Mouse (Mus musculus): Measurements from ENCODE around the gene Coq5. TPM values are rescaled to one million over a fixed set of nuclear protein-coding genes. Genes with fewer than 3 reads are reported as not detected.
"Not testable (repeated sequence)": the region's sequence is repeated elsewhere in the genome, so short reads cannot be mapped to it uniquely, and the experiment has no call there.

Gene Coq5
- total and polyA plus RNA-seq, 3 experiments, result 41.9 to 46.7 (median 43.9) TPM

GRCm38 (mm10) chr5:115301615-115302014 lies 22.1 kb downstream of the Coq5 start:
- dilution Hi-C loops (cut with MboI; ENCODE audit: extremely low pct_ligation_motif_present, extremely low pct_unique_long_range_greater_than_20kb, low sequenced_read_pairs), result no loop called here
- no peak overlapping the region for H3K27ac ChIP-seq (ENCODE audit: insufficient read depth, low read depth)
- H3K9ac ChIP-seq (ENCODE audit: insufficient read depth, low read depth), result peak overlapping the region; percentile 66; the same call in 1 of the 2 replicates
- no peak for DNase-seq (ENCODE audit: extremely low read depth)
- H3K9me3 ChIP-seq (replicated peaks; ENCODE audit: low read length), result peaks cover 3% of the 10 kb centered on the region
- peak overlapping the region; percentile 73 for H3K4me2 ChIP-seq (ENCODE audit: insufficient read depth, low read depth, poor library complexity, severe bottlenecking)
- TF ChIP-seq MEF2A (IDR thresholded peaks at IDR 0.05; ENCODE audit: borderline replicate concordance, low read depth, low read length) (no peak), CTCF (conservative IDR thresholded peaks at IDR 0.05 in 1 of 2, IDR thresholded peaks at IDR 0.05 in 1 of 2; ENCODE audit: low read depth in 2 of 2, low read length in 2 of 2) (no peak), JUN (IDR thresholded peaks at IDR 0.05; ENCODE audit: insufficient read depth, low read depth, low read length) (no peak), POLR2A (IDR thresholded peaks at IDR 0.05; ENCODE audit: low read depth, low read length) (no peak), CHD2 (IDR thresholded peaks at IDR 0.05; ENCODE audit: low read length) (no peak), NRF1 (IDR thresholded peaks at IDR 0.05; ENCODE audit: low read depth, low read length) (no peak), USF1 (IDR thresholded peaks at IDR 0.05; ENCODE audit: low read depth, low read length) (no peak), MAX (IDR thresholded peaks at IDR 0.05; ENCODE audit: low read length) (no peak), NELFE (IDR thresholded peaks at IDR 0.05; ENCODE audit: low read depth, low read length) (no peak), MAZ (IDR thresholded peaks at IDR 0.05; ENCODE audit: low read depth, low read length) (no peak), MYC (IDR thresholded peaks at IDR 0.05; ENCODE audit: low read depth, low read length) (no peak), ZC3H11A (IDR thresholded peaks at IDR 0.05; ENCODE audit: low read depth, low read length) (no peak), TCF12 (IDR thresholded peaks at IDR 0.05; ENCODE audit: low read depth, low read length) (no peak), SMC3 (IDR thresholded peaks at IDR 0.05; ENCODE audit: low read depth, low read length) (no peak), ELF1 (IDR thresholded peaks at IDR 0.05; ENCODE audit: low read depth, low read length) (no peak), USF2 (conservative IDR thresholded peaks at IDR 0.05; ENCODE audit: low read depth, low read length) (no peak), E2F4 (IDR thresholded peaks at IDR 0.05; ENCODE audit: insufficient replicate concordance, low read depth, low read length) (no peak)
- H3K36me3 ChIP-seq (replicated peaks in 1 of 2; ENCODE audit: control insufficient read depth in 1 of 2, insufficient read depth in 1 of 2, low read length in 1 of 2), result peaks cover 15 to 30% of the 10 kb centered on the region in 2 experiments
- peaks cover 18% of the 10 kb centered on the region for H3K79me2 ChIP-seq (replicated peaks; ENCODE audit: control insufficient read depth, extremely low read depth, insufficient read depth, poor library complexity, severe bottlenecking)
- peak overlapping the region; percentile 50 to 86 (median 73) for H3K4me3 ChIP-seq (replicated peaks in 1 of 3; ENCODE audit: low read depth in 2 of 3, low read length in 2 of 3, poor library complexity in 1 of 3)
- in situ Hi-C loops (cut with MboI; ENCODE audit: low pct_ligation_motif_present, low pct_unique_long_range_greater_than_20kb, low sequenced_read_pairs), result loop anchor here (5.0 kb wide), 1 partner anchor 41 kb away; the partner anchor contains the start of genes Gatc and Triap1
- H3K27me3 ChIP-seq (replicated peaks), result no peaks in the 10 kb centered on the region
- H3K4me1 ChIP-seq (ENCODE audit: control insufficient read depth in 1 of 2, insufficient read depth in 2 of 2), result peaks cover 0 to 22% of the 10 kb centered on the region in 2 experiments; a peak in 3 of 4 replicates

GRCm38 (mm10) chr5:115302190-115302589 lies 22.7 kb downstream of the Coq5 start:
- H3K4me2 ChIP-seq (ENCODE audit: insufficient read depth, low read depth, poor library complexity, severe bottlenecking); H3K4me3 ChIP-seq (replicated peaks in 1 of 3; ENCODE audit: low read depth in 2 of 3, low read length in 2 of 3, poor library complexity in 1 of 3); H3K27ac ChIP-seq (ENCODE audit: insufficient read depth, low read depth); DNase-seq (ENCODE audit: extremely low read depth); H3K27me3 ChIP-seq (replicated peaks); dilution Hi-C loops (cut with MboI; ENCODE audit: extremely low pct_ligation_motif_present, extremely low pct_unique_long_range_greater_than_20kb, low sequenced_read_pairs); H3K9ac ChIP-seq (ENCODE audit: insufficient read depth, low read depth); H3K9me3 ChIP-seq (replicated peaks; ENCODE audit: low read length): not testable (repeated sequence)
- Histone ChIP-seq H3K36me3 (replicated peaks in 1 of 2; ENCODE audit: control insufficient read depth in 1 of 2, insufficient read depth in 1 of 2, low read length in 1 of 2) (peaks cover 12 to 25% of the 10 kb centered on the region in 2 experiments), H3K79me2 (replicated peaks; ENCODE audit: control insufficient read depth, extremely low read depth, insufficient read depth, poor library complexity, severe bottlenecking) (peaks cover 18% of the 10 kb centered on the region), H3K4me1 (ENCODE audit: control insufficient read depth in 1 of 2, insufficient read depth in 2 of 2) (peaks cover 0 to 22% of the 10 kb centered on the region in 2 experiments; a peak in 3 of 4 replicates)
- peak; percentile 51 for TF ChIP-seq ZNF384 (IDR thresholded peaks at IDR 0.05; ENCODE audit: low read depth, low read length)
- in situ Hi-C loops (cut with MboI; ENCODE audit: low pct_ligation_motif_present, low pct_unique_long_range_greater_than_20kb, low sequenced_read_pairs), result loop anchor here (5.0 kb wide), 1 partner anchor 40 kb away; the partner anchor contains the start of genes Gatc and Triap1

Data from CH12.LX (cell line).